Mouse (Mus musculus): ENCODE results near the gene Mau2. TPM values are rescaled to one million over a fixed set of nuclear protein-coding genes. Genes with fewer than 3 reads are reported as not detected.

Mau2 gene
- 56.6 TPM for polyA plus RNA-seq (2015; fragmentation: Illumina TruSeq; extraction: RNeasy Lipid Tissue Mini Kit (QIAGEN cat#74804); ENCODE audit: low read depth, low replicate concordance)

DNA sequence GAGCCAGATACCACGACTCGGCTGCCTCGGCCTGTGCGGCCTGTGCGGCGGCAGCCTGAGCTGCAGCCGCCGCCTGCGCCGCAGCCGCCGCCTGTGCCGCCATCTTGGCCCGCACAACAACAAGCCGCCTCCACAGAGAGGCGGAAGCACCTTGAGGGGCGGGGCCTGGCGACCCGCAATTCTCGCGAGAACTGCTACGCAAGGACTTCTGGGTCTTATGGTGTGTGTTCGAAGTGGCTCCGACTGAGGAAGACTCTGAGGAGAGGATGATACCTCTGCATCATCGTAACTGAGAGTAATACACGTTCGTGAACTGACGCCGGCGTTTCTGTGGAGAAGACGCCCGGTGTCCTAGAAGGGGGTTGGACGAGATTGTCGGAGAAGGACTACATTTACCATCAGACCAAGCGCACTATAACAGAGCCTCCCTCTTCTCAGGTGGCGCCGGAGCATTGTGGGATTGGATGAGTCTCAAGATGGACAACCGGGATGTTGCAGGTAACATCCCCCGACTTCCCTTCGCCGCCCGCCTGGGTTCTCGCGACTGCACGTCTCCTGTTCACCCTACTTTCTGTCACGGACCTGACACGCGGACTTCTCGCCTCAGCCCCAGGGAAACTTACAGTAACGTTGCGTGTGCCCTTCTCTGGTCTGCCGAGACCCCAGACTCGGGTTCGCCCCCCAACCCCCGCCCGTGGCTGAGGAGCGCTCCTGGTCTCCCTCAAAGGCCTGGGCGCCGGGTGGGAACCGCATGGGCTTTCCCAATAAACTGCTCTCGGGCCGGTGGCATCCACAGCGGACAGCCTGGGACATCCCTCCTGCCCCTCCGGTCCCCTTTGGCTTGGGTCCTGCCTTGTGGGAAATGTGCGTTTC is at the start of gene Mau2, which contains the start of gene Sugp1:
Gene Mau2, minus strand, starts transcription at position 152 of the 873 bp plus-strand sequence.
Gene Sugp1, plus strand, starts transcription at position 231 of the 873 bp plus-strand sequence.

DNA sequence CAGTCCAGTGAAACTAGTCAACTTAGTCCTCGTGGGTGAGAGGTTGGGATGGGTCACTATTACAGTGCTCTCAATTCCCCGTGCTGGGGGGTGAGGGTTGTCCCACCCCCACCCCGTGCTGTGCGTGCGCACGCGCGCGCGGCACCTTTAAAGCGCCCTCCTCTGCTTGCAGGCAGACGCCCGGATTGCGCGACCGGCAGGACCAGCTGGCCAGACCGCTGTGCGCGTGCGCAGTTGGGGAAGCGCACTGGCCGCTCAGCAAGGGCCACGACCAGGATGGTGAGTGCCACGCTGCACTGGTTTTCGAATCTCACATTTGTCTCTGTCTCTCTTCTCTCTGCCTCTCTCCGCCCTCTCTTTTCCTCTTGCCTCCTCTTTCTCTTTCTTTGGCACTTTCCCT is 40.8 kb upstream of the Mau2 start, which contains the start of gene Hapln4:
Gene Hapln4, plus strand, starts transcription at position 173 of the 400 bp plus-strand sequence.

GRCm38 (mm10) chr8:70072441-70073069 is 30.0 kb upstream of the Mau2 start, which contains the start of gene Tm6sf2:
TSS of gene Tm6sf2 (plus strand) at chr8:70072924.

DNA sequence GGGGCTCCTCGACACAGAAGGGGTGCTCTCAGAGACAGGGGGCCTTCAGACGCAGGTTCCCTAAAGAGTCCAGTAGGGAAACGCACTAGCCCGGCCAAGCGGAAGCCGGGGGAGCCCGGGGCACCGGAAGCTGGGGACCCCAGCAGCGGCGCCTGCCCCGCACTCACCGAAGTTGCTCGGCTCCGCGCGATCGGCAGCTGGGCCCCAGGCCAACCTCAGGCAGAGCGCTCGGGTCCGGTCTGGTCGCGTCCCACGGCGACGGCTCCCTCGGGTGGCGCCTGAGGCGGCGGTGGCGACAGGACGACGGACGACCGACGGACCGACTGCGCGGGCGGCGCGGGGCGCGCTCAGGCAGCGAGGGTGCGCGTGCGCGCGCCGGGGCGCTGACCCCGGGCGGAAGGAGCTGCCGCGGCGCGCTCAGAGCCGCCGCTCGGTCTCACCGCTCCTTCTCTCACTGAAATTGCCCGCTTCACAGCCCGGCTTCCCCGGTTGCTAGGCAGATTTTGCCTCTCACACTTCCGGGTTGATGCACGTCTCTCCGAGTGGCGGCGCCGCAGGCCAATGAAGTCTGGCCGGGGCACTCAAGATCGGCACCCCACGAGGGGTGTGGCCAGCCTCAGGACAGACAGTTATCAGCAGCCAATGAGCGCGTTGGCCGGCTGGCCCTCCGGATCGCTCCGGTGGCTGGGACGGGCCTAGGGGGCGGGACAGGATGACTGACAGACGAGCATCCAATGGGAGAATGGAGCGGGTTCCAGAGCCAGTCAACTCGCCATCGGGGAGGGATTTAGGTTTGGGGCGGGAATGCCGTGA is 46.6 kb downstream of the Mau2 start, which contains the start of gene Gatad2a:
Gene Gatad2a, minus strand, starts transcription at position 609 of the 813 bp plus-strand sequence.

Other genes starting within 250 kb of the Mau2 start
- 11.2 TPM for gene Gmip, start 234.1 kb downstream of the Mau2 start, polyA plus RNA-seq (2015; fragmentation: Illumina TruSeq; extraction: RNeasy Lipid Tissue Mini Kit (QIAGEN cat#74804); ENCODE audit: low read depth, low replicate concordance)
- 0.27 TPM for gene Lpar2, start 220.3 kb downstream of the Mau2 start, polyA plus RNA-seq (2015; fragmentation: Illumina TruSeq; extraction: RNeasy Lipid Tissue Mini Kit (QIAGEN cat#74804); ENCODE audit: low read depth, low replicate concordance)
- gene Pbx4, start 210.2 kb downstream of the Mau2 start, polyA plus RNA-seq (2015; fragmentation: Illumina TruSeq; extraction: RNeasy Lipid Tissue Mini Kit (QIAGEN cat#74804); ENCODE audit: low read depth, low replicate concordance), result 23.2 TPM
- gene Cilp2, start 155.0 kb downstream of the Mau2 start, polyA plus RNA-seq (2015; fragmentation: Illumina TruSeq; extraction: RNeasy Lipid Tissue Mini Kit (QIAGEN cat#74804); ENCODE audit: low read depth, low replicate concordance), result 0.22 TPM
- gene Tssk6, start 140.6 kb downstream of the Mau2 start, polyA plus RNA-seq (2015; fragmentation: Illumina TruSeq; extraction: RNeasy Lipid Tissue Mini Kit (QIAGEN cat#74804); ENCODE audit: low read depth, low replicate concordance), result not detected
- 228 TPM for gene Ndufa13, start 140.2 kb downstream of the Mau2 start, polyA plus RNA-seq (2015; fragmentation: Illumina TruSeq; extraction: RNeasy Lipid Tissue Mini Kit (QIAGEN cat#74804); ENCODE audit: low read depth, low replicate concordance)
- gene Yjefn3, start 140.0 kb downstream of the Mau2 start, polyA plus RNA-seq (2015; fragmentation: Illumina TruSeq; extraction: RNeasy Lipid Tissue Mini Kit (QIAGEN cat#74804); ENCODE audit: low read depth, low replicate concordance), result 14.3 TPM
- gene Gatad2a, start 46.4 kb downstream of the Mau2 start, polyA plus RNA-seq (2015; fragmentation: Illumina TruSeq; extraction: RNeasy Lipid Tissue Mini Kit (QIAGEN cat#74804); ENCODE audit: low read depth, low replicate concordance), result 17.6 TPM
- 40.9 TPM for gene Sugp1, start 79 bp upstream of the Mau2 start, polyA plus RNA-seq (2015; fragmentation: Illumina TruSeq; extraction: RNeasy Lipid Tissue Mini Kit (QIAGEN cat#74804); ENCODE audit: low read depth, low replicate concordance)
- gene Tm6sf2, start 30.2 kb upstream of the Mau2 start, polyA plus RNA-seq (2015; fragmentation: Illumina TruSeq; extraction: RNeasy Lipid Tissue Mini Kit (QIAGEN cat#74804); ENCODE audit: low read depth, low replicate concordance), result 3.4 TPM
- 85.0 TPM for gene Hapln4, start 40.7 kb upstream of the Mau2 start, polyA plus RNA-seq (2015; fragmentation: Illumina TruSeq; extraction: RNeasy Lipid Tissue Mini Kit (QIAGEN cat#74804); ENCODE audit: low read depth, low replicate concordance)
- 58.0 TPM for gene Ncan, start 78.1 kb upstream of the Mau2 start, polyA plus RNA-seq (2015; fragmentation: Illumina TruSeq; extraction: RNeasy Lipid Tissue Mini Kit (QIAGEN cat#74804); ENCODE audit: low read depth, low replicate concordance)
- gene Nr2c2ap, start 88.6 kb upstream of the Mau2 start, polyA plus RNA-seq (2015; fragmentation: Illumina TruSeq; extraction: RNeasy Lipid Tissue Mini Kit (QIAGEN cat#74804); ENCODE audit: low read depth, low replicate concordance), result 29.2 TPM
- 14.6 TPM for gene Rfxank, start 96.4 kb upstream of the Mau2 start, polyA plus RNA-seq (2015; fragmentation: Illumina TruSeq; extraction: RNeasy Lipid Tissue Mini Kit (QIAGEN cat#74804); ENCODE audit: low read depth, low replicate concordance)
- gene Borcs8, start 96.8 kb upstream of the Mau2 start, polyA plus RNA-seq (2015; fragmentation: Illumina TruSeq; extraction: RNeasy Lipid Tissue Mini Kit (QIAGEN cat#74804); ENCODE audit: low read depth, low replicate concordance), result 79.7 TPM
- not detected for gene Mef2b, start 97.0 kb upstream of the Mau2 start, polyA plus RNA-seq (2015; fragmentation: Illumina TruSeq; extraction: RNeasy Lipid Tissue Mini Kit (QIAGEN cat#74804); ENCODE audit: low read depth, low replicate concordance)
- 30.0 TPM for gene Tmem161a, start 129.6 kb upstream of the Mau2 start, polyA plus RNA-seq (2015; fragmentation: Illumina TruSeq; extraction: RNeasy Lipid Tissue Mini Kit (QIAGEN cat#74804); ENCODE audit: low read depth, low replicate concordance)
- gene Slc25a42, start 169.6 kb upstream of the Mau2 start, polyA plus RNA-seq (2015; fragmentation: Illumina TruSeq; extraction: RNeasy Lipid Tissue Mini Kit (QIAGEN cat#74804); ENCODE audit: low read depth, low replicate concordance), result 27.2 TPM
- gene Sugp2, start 191.5 kb upstream of the Mau2 start, polyA plus RNA-seq (2015; fragmentation: Illumina TruSeq; extraction: RNeasy Lipid Tissue Mini Kit (QIAGEN cat#74804); ENCODE audit: low read depth, low replicate concordance), result 63.2 TPM
- 41.9 TPM for gene Armc6, start 191.7 kb upstream of the Mau2 start, polyA plus RNA-seq (2015; fragmentation: Illumina TruSeq; extraction: RNeasy Lipid Tissue Mini Kit (QIAGEN cat#74804); ENCODE audit: low read depth, low replicate concordance)
- gene Homer3, start 240.1 kb upstream of the Mau2 start, polyA plus RNA-seq (2015; fragmentation: Illumina TruSeq; extraction: RNeasy Lipid Tissue Mini Kit (QIAGEN cat#74804); ENCODE audit: low read depth, low replicate concordance), result 20.1 TPM

Data from brain, adult 10 weeks (tissue).